Mouse (Mus musculus) ES-Bruce4 (cell line): ENCODE measurements at regions not wholly inside any gene's neighbourhood (a gene's known extent, or its start where the extent isn't known, plus 50 kb on each side); places are given as distances from the start of the nearest gene placed in this dataset.

ENCODE experiments used
- H3K27ac ChIP-seq: 2 replicates; pipeline ENCODE4 v1.5.1; 2012; ENCODE audit warnings: low read length, inconsistent platforms; ENCODE audit not compliant: insufficient read depth
- H3K27me3 ChIP-seq: 2 replicates; pipeline ENCODE4 v1.6.1; 2012; ENCODE audit warnings: mild to moderate bottlenecking, low read length, inconsistent platforms; ENCODE audit not compliant: control insufficient read depth, poor library complexity, insufficient read depth, severe bottlenecking
- H3K36me3 ChIP-seq: 2 replicates; pipeline ENCODE4 v1.6.1; 2012; ENCODE audit warnings: inconsistent platforms, mild to moderate bottlenecking, low read length, moderate library complexity; ENCODE audit not compliant: control insufficient read depth, poor library complexity, insufficient read depth, severe bottlenecking
- H3K4me1 ChIP-seq: one replicate; pipeline ENCODE4 v1.8.1; 2011; ENCODE audit warnings: low read length; ENCODE audit not compliant: control insufficient read depth, insufficient read depth
- H3K4me3 ChIP-seq: 2 replicates; pipeline ENCODE4 v1.5.1; 2011; ENCODE audit warnings: low read depth, mild to moderate bottlenecking, low read length
- H3K9ac ChIP-seq: 2 replicates; pipeline ENCODE4 v1.6.1; 2012; ENCODE audit warnings: low read depth, mild to moderate bottlenecking, inconsistent platforms; ENCODE audit not compliant: poor library complexity, severe bottlenecking
- H3K9me3 ChIP-seq: replicated peaks from 2 replicates; pipeline ENCODE4 v1.6.1; 2012; ENCODE audit warnings: mild to moderate bottlenecking, low read length, inconsistent platforms; ENCODE audit not compliant: control insufficient read depth, poor library complexity, insufficient read depth, severe bottlenecking
- CTCF ChIP-seq: IDR thresholded peaks from one replicate; pipeline ENCODE4 v1.8.1; 2011; ENCODE audit warnings: low read depth, low read length
- EP300 ChIP-seq: IDR thresholded peaks from 2 replicates; pipeline ENCODE4 v1.6.1; 2011; ENCODE audit warnings: low read depth, low read length; ENCODE audit not compliant: insufficient read depth
- POLR2A ChIP-seq: IDR thresholded peaks from one replicate; pipeline ENCODE4 v1.8.1; 2011; ENCODE audit warnings: low read length; ENCODE audit not compliant: insufficient read depth

GRCm38 (mm10) chr6:98704887-98705622, 362.5 kb upstream of the Gm765 start:
- TF ChIP-seq CTCF: no peak
- TF ChIP-seq EP300: no peak
- TF ChIP-seq POLR2A: no peak
- no peaks in the 10 kb centered on the region for H3K4me1 ChIP-seq
- H3K4me3 ChIP-seq: no peak overlapping the region

DNA sequence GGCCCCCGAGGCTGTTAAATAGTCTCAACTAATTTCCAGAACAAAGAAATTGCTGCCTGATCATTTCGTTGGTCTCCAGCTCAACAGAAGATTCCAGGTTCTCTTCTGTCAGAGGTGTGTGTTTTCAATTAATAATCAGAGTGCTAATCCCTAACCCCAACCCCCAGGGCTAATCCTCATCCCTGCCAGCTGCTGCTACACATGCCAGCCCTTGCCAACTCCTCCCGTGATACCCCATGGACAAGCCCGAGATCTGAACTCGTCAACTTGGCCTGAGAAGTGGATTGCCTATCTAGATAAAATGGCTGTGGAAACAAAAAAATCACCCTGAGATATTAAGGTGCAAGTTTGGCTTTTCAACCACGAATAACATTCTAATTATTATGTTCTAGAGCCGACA, 355.0 kb upstream of the Gm765 start:
- H3K9ac ChIP-seq: no peak overlapping the region
- no peaks in the 10 kb centered on the region for H3K4me1 ChIP-seq
- no peaks in the 10 kb centered on the region for H3K27me3 ChIP-seq
- H3K36me3 ChIP-seq: no peaks in the 10 kb centered on the region
- no peak for TF ChIP-seq CTCF
- H3K9me3 ChIP-seq: no peaks in the 10 kb centered on the region
- H3K4me3 ChIP-seq: no peak overlapping the region
- H3K27ac ChIP-seq: no peak overlapping the region

More at GRCm38 (mm10) chr6:98704887-98705622, 362.5 kb upstream of the Gm765 start:
- no peaks in the 10 kb centered on the region for H3K36me3 ChIP-seq
- H3K9me3 ChIP-seq: no peaks in the 10 kb centered on the region; the same call in 1 of the 2 replicates
- no peak overlapping the region for H3K9ac ChIP-seq
- H3K27ac ChIP-seq: no peak overlapping the region
- H3K27me3 ChIP-seq: no peaks in the 10 kb centered on the region

GRCm38 (mm10) chr6:98693411-98693810, 350.9 kb upstream of the Gm765 start:
- Histone ChIP-seq H3K4me1 (no peaks in the 10 kb centered on the region), H3K9me3 (no peaks in the 10 kb centered on the region), H3K27ac (no peak overlapping the region)

DNA sequence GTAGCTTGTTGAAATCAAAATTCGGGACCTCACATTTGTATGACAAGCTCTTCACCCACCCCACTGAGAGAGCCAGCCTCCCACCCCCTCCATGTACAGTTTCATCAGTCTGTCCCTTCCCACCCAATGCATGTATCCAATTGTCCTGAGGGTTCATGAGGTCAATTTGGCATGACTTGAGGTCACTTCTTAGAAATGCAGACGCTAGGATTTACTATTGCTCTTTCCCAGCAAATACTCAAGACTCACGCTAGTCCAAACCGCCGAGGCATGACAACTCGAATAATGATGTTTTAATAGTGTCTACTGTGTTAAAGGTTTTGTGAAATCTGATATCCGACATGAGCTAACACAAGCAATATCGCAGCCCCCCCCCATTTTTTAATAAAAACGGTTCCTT, 347.6 kb upstream of the Gm765 start:
- H3K27ac ChIP-seq: no peak overlapping the region
- H3K27me3 ChIP-seq: no peaks in the 10 kb centered on the region
- no peak overlapping the region for H3K4me3 ChIP-seq
- H3K9me3 ChIP-seq: no peaks in the 10 kb centered on the region
- TF ChIP-seq EP300 (no peak), POLR2A (no peak), CTCF (no peak)
- no peak overlapping the region for H3K9ac ChIP-seq
- H3K4me1 ChIP-seq: no peaks in the 10 kb centered on the region
- no peaks in the 10 kb centered on the region for H3K36me3 ChIP-seq

More at GRCm38 (mm10) chr6:98693411-98693810, 350.9 kb upstream of the Gm765 start:
- TF ChIP-seq POLR2A (no peak), CTCF (no peak), EP300 (no peak)
- no peak overlapping the region for H3K4me3 ChIP-seq
- H3K27me3 ChIP-seq: no peaks in the 10 kb centered on the region
- no peaks in the 10 kb centered on the region for H3K36me3 ChIP-seq
- H3K9ac ChIP-seq: no peak overlapping the region

GRCm38 (mm10) chr6:98689395-98689794, 346.8 kb upstream of the Gm765 start:
- no peaks in the 10 kb centered on the region for H3K4me1 ChIP-seq

DNA sequence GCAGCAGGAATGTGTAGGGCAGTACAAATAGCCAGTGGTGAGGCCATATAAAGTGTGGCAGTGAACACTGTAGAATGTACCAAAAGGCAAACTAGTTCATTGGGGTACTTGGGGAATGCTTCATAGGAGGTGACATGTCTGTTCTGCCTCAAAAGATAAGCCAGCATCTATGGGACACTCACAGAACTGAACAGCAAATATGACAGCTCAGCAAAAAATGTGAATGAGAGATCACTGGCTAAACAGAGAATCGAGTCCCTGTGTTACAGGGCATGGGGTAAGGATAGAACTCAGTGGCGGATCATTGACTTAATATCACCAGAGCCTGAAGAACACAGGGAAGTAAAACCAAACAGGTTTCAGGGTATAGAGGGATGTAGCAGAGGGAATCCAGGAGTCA, 346.1 kb upstream of the Gm765 start:
- Histone ChIP-seq H3K4me3 (no peak overlapping the region), H3K27ac (no peak overlapping the region), H3K27me3 (no peaks in the 10 kb centered on the region), H3K36me3 (no peaks in the 10 kb centered on the region), H3K9ac (no peak overlapping the region), H3K4me1 (no peaks in the 10 kb centered on the region), H3K9me3 (no peaks in the 10 kb centered on the region)
- TF ChIP-seq CTCF: no peak

More at GRCm38 (mm10) chr6:98689395-98689794, 346.8 kb upstream of the Gm765 start:
- H3K9ac ChIP-seq: no peak overlapping the region
- no peak for TF ChIP-seq EP300
- TF ChIP-seq POLR2A: no peak
- no peak for TF ChIP-seq CTCF
- no peaks in the 10 kb centered on the region for H3K27me3 ChIP-seq
- no peak overlapping the region for H3K27ac ChIP-seq
- H3K36me3 ChIP-seq: no peaks in the 10 kb centered on the region
- no peak overlapping the region for H3K4me3 ChIP-seq
- H3K9me3 ChIP-seq: no peaks in the 10 kb centered on the region
